Mouse (Mus musculus) thymus, adult 2 months (tissue): Measurements from ENCODE around the gene Iqcn.

Experiments
- CTCF ChIP-seq: fragments of 200-500 bp; IDR thresholded peaks from 2 replicates; pipeline ENCODE4 v1.5.1; 2012; ENCODE audit warnings: mild to moderate bottlenecking, control low read depth, low read length, moderate library complexity, borderline replicate concordance; ENCODE audit not compliant: control insufficient read depth, poor library complexity, insufficient read depth; ENCODE audit errors: extremely low read depth
- POLR2A ChIP-seq: fragments of 200-500 bp; IDR thresholded peaks from 2 replicates; pipeline ENCODE4 v1.6.1; 2012; ENCODE audit warnings: mild to moderate bottlenecking, low read length, control low read depth, moderate library complexity; ENCODE audit not compliant: control insufficient read depth, poor library complexity, insufficient read depth; ENCODE audit errors: extremely low read depth

DNA sequence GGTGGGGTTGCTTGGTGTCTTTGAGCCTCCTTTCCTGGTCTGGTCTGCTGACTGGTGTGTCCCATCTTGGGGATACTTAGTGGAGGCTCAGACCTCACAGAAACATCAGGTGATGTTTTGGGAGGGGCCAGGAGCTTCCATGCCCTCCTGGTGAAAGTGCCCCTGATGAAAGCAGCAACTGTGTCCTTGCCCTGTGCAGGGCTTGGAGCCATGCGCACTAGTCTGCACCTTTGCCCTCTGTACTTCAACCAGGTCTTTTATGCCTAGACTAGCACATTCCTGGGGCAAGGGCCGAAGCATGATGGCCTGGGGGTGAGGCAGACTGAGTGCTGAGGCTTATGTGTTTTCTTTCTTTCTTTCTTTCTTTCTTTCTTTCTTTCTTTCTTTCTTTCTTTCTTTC is 37.7 kb upstream of the Iqcn start:
- TF ChIP-seq POLR2A (no peak), CTCF (no peak)
